Mouse (Mus musculus) hindbrain, embryonic 11.5 days (tissue): ENCODE results near the gene Gm5460. TPM values are rescaled to one million over a fixed set of nuclear protein-coding genes. Genes with fewer than 3 reads are reported as not detected.
A peak's percentile ranks its signal among the peaks of the same experiment; 100 is the strongest.

Source experiments
- ATAC-seq: fragments of 200-750 bp; cut with Nextera tagmentation; 2 replicates; pipeline ENCODE4 v1.8.0; 2017; ENCODE audit warnings: mild to moderate bottlenecking, moderate TSS enrichment, moderate library complexity; ENCODE audit not compliant: low FRiP score
- DNase-seq: peaks from one replicate; pipeline ENCODE4 v3.0.0-alpha.2; 2015; ENCODE audit warnings: low spot score
- H3K27ac ChIP-seq: fragments of 300-500 bp; sonication (generic); 2 replicates; pipeline ENCODE4 v1.5.1; 2014; ENCODE audit warnings: mild to moderate bottlenecking, low read depth, low read length
- H3K27me3 ChIP-seq: fragments of 300-500 bp; sonication (generic); 2 replicates; pipeline ENCODE4 v1.6.1; 2014; ENCODE audit warnings: mild to moderate bottlenecking, low read length, moderate library complexity, mixed read lengths; ENCODE audit not compliant: control insufficient read depth, insufficient read depth
- H3K36me3 ChIP-seq: fragments of 300-500 bp; sonication (generic); 2 replicates; pipeline ENCODE4 v1.6.1; 2014; ENCODE audit warnings: mild to moderate bottlenecking, low read length, moderate library complexity, mixed read lengths; ENCODE audit not compliant: control insufficient read depth, insufficient read depth
- H3K4me1 ChIP-seq: fragments of 300-500 bp; sonication (generic); replicated peaks from 2 replicates; pipeline ENCODE4 v1.6.1; 2014; ENCODE audit warnings: low read length, mixed read lengths; ENCODE audit not compliant: control insufficient read depth, insufficient read depth
- H3K4me2 ChIP-seq: fragments of 300-500 bp; sonication (generic); replicated peaks from 2 replicates; pipeline ENCODE4 v1.6.1; 2014; ENCODE audit warnings: mild to moderate bottlenecking, low read depth, low read length
- H3K4me3 ChIP-seq: fragments of 300-500 bp; sonication (generic); 2 replicates; pipeline ENCODE4 v1.5.1; 2014; ENCODE audit warnings: low read depth, low read length
- H3K9ac ChIP-seq: fragments of 300-500 bp; sonication (generic); 2 replicates; pipeline ENCODE4 v1.6.1; 2014; ENCODE audit warnings: low read depth, low read length
- H3K9me3 ChIP-seq: fragments of 300-500 bp; sonication (generic); 2 replicates; pipeline ENCODE4 v1.6.1; 2016; ENCODE audit warnings: low read length; ENCODE audit not compliant: control insufficient read depth
- WGBS: fragments of 180-500 bp; shearing (Covaris S2); extraction: QIAGEN DNeasy Blood & Tissue Kit; methylation state at CpG from one replicate; pipeline ENCODE4 v1.1.7; 2014; 5-methylcytosine and 5-hydroxymethylcytosine counted together
- polyA plus RNA-seq: library from polyadenylated mRNA; unstranded; fragments of >200 nt; fragmentation: Nextera tagmentation; extraction: Ambion mirVana; gene quantifications from 2 replicates; pipeline ENCODE4 v1.2.1, GENCODE M21; 2014

Gm5460 gene
- not detected in 2 replicates for polyA plus RNA-seq

- no peak for DNase-seq
- 95% methylated on average over 4 of the region's 4 CpGs for WGBS
- Histone ChIP-seq H3K4me2 (no peak within 1 kb of the TSS), H3K36me3 (no peaks in the 10 kb centered on the region), H3K4me3 (no peak within 1 kb of the TSS), H3K4me1 (no peaks in the 10 kb centered on the region), H3K27ac (no peak within 1 kb of the TSS), H3K27me3 (no peaks in the 10 kb centered on the region), H3K9me3 (no peaks in the 10 kb centered on the region), H3K9ac (no peak within 1 kb of the TSS)
- ATAC-seq: no peak
Observed at GRCm38 (mm10) chr14:34016381-34016780, at the start of gene Gm5460. Gene Gm5460, plus strand, starts transcription at chr14:34016758.

- H3K4me1 ChIP-seq: no peaks in the 10 kb centered on the region
- H3K36me3 ChIP-seq: no peaks in the 10 kb centered on the region
- no peaks in the 10 kb centered on the region for H3K9me3 ChIP-seq
- no peak overlapping the region for H3K9ac ChIP-seq
- no peak overlapping the region for H3K4me3 ChIP-seq
- ATAC-seq (no peak), DNase-seq (peak; percentile 27)
- H3K4me2 ChIP-seq: no peak overlapping the region
- H3K27me3 ChIP-seq: no peaks in the 10 kb centered on the region
- WGBS: 42% methylated on average over 7 of the region's 7 CpGs
- no peak overlapping the region for H3K27ac ChIP-seq
Observed at GRCm38 (mm10) chr14:33972679-33973078, 43.9 kb upstream of the Gm5460 start.

DNA sequence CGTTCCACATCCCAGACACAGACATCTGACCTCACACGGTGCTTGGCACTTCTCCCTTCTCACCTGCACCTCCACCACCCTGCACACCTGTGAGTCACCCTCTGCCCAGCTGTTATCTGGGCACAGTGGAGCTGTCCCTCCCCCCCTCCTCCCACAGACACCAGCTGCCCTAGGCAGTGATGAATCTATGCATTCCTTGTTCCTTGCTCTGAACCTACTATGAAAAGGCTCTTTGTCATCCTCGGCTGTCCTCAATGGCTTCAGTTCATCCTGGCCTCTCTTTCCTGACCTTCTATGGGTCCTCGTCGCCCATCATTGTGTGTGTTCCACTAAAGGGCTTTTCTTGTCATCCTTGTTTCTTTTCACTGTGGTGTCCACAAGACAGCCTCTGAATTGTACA is 41.8 kb upstream of the Gm5460 start:
- ATAC-seq: no peak

DNA sequence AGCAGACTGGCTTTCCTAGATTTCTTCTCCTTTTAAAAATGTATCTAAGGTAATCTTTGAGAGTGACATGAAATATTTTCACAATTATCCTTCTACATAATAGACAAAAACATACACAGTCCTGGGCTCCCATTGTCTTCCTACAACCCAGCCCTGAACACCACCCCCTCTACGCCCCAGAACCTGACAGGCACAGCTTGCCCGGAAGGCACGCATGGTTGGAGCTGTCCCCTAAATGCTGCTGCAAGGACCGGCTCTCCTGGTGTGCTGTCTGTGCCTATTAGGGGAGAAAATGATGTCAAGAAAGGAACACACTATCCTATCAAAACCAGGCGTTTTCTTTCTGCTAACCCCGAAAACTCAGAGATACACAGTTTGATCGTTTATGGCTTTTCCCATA is 38.8 kb upstream of the Gm5460 start:
- Histone ChIP-seq H3K4me1 (no peaks in the 10 kb centered on the region), H3K4me3 (no peak overlapping the region), H3K36me3 (no peaks in the 10 kb centered on the region), H3K9ac (no peak overlapping the region), H3K9me3 (no peaks in the 10 kb centered on the region), H3K27me3 (no peaks in the 10 kb centered on the region), H3K4me2 (no peak overlapping the region), H3K27ac (no peak overlapping the region)
- ATAC-seq (no peak), DNase-seq (peak; percentile 9)
- WGBS: 33% methylated on average over 7 of the region's 7 CpGs

More for the DNA sequence above, 41.8 kb upstream of the Gm5460 start:
- H3K27ac ChIP-seq: no peak overlapping the region
- H3K4me1 ChIP-seq: no peaks in the 10 kb centered on the region
- no peak overlapping the region for H3K4me2 ChIP-seq
- no peaks in the 10 kb centered on the region for H3K9me3 ChIP-seq
- H3K36me3 ChIP-seq: no peaks in the 10 kb centered on the region
- no peaks in the 10 kb centered on the region for H3K27me3 ChIP-seq
- no peak for DNase-seq
- no peak overlapping the region for H3K4me3 ChIP-seq
- 54% methylated on average over 5 of the region's 5 CpGs for WGBS
- H3K9ac ChIP-seq: no peak overlapping the region

DNA sequence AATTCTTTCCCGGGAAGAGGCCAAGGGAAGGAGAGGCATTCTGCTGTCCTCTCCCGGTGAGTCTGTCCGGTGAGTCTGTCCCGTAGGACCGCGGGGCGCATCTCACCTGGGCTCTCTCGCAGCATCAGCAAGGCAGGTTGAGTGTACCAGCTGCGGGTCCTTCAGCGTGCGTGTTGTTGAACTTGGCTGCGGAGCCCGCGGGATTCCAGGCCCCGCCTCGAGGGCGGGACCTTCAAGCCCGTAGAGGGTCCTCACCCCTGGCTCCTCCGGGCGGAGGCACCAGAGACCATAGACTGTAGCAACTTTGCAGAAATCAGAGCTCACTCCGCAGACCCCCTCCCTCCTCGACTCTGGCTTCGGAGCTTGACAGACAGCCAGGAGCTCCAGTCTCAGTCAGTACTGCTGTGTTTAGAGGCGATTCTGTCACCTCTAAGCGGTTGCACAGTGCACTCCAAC is 37.9 kb upstream of the Gm5460 start, which contains the start of gene Zfp488:
Gene Zfp488, minus strand, starts transcription at position 161 of the 456 bp plus-strand sequence.
- ATAC-seq (peak; percentile 63; the same call in 1 of the 2 replicates), DNase-seq (peak; percentile 58)
- 3% methylated on average over 25 of the region's 25 CpGs for WGBS
- Histone ChIP-seq H3K4me3 (peak within 1 kb of the TSS; percentile 33), H3K4me1 (no peaks in the 10 kb centered on the region), H3K27me3 (no peaks in the 10 kb centered on the region), H3K9ac (peak within 1 kb of the TSS; percentile 40), H3K9me3 (no peaks in the 10 kb centered on the region), H3K36me3 (no peaks in the 10 kb centered on the region), H3K4me2 (peak within 1 kb of the TSS; percentile 76), H3K27ac (no peak within 1 kb of the TSS)

DNA sequence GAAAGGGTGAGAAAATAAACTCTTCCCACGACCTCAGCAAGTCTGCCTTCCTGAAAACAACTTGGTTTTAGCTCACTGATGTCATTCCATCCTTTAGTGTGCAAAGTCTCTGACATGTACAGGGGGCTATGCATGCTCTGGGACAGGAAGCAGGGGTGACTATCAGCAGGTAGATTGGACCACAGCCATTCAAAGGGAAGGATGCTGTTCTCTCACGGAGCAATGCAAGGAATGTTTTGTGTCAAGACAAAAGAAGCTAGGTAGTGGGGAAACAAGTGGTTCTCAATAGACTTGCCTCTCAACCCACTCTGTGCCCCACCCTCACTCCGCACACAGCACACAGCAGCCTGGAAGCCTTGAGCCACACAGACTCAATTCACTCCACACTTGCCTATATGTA is 27.4 kb upstream of the Gm5460 start:
- Histone ChIP-seq H3K36me3 (no peaks in the 10 kb centered on the region), H3K4me2 (no peak overlapping the region), H3K27ac (no peak overlapping the region), H3K9ac (no peak overlapping the region), H3K27me3 (no peaks in the 10 kb centered on the region), H3K4me3 (no peak overlapping the region), H3K9me3 (no peaks in the 10 kb centered on the region), H3K4me1 (no peaks in the 10 kb centered on the region)
- DNase-seq (no peak), ATAC-seq (no peak)
- 58% methylated on average over 3 of the region's 3 CpGs for WGBS

DNA sequence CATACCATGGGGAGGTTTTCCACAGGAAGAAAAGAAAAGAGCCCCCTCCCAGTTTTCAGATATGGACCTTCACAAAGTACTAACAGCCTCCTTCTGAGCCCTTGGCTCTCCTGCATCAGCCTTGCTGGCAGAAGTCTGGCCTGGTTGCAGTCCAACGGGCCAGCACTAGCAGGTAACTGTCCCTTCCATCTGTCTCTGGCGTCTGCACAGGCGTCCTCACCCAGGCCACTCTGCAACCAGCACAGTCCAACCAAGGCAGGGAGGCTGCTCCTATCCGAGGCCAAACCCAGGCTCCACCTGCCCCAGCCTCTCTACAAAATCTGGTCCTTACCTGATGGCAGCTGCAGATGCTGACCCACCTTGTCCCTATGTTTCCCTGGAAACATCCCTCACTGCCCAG is 24.6 kb upstream of the Gm5460 start:
- H3K27me3 ChIP-seq: no peaks in the 10 kb centered on the region
- H3K27ac ChIP-seq: no peak overlapping the region
- H3K4me3 ChIP-seq: no peak overlapping the region
- 79% methylated on average over 4 of the region's 4 CpGs for WGBS
- H3K36me3 ChIP-seq: no peaks in the 10 kb centered on the region
- H3K4me2 ChIP-seq: no peak overlapping the region
- no peak overlapping the region for H3K9ac ChIP-seq
- no peak for ATAC-seq
- no peak for DNase-seq
- H3K9me3 ChIP-seq: no peaks in the 10 kb centered on the region
- H3K4me1 ChIP-seq: no peaks in the 10 kb centered on the region

- Histone ChIP-seq H3K4me1 (no peaks in the 10 kb centered on the region), H3K4me2 (no peak overlapping the region), H3K4me3 (no peak overlapping the region), H3K9me3 (no peaks in the 10 kb centered on the region), H3K36me3 (no peaks in the 10 kb centered on the region), H3K27ac (no peak overlapping the region), H3K27me3 (no peaks in the 10 kb centered on the region), H3K9ac (no peak overlapping the region)
- ATAC-seq (no peak), DNase-seq (no peak)
- 93% methylated on average over 9 of the region's 9 CpGs for WGBS
Observed at GRCm38 (mm10) chr14:33993051-33993450, 23.5 kb upstream of the Gm5460 start.

GRCm38 (mm10) chr14:33993521-33994289 is 22.9 kb upstream of the Gm5460 start:
- Histone ChIP-seq H3K9me3 (no peaks in the 10 kb centered on the region), H3K4me2 (no peak overlapping the region), H3K4me3 (no peak overlapping the region), H3K36me3 (no peaks in the 10 kb centered on the region), H3K4me1 (no peaks in the 10 kb centered on the region), H3K9ac (no peak overlapping the region), H3K27ac (no peak overlapping the region), H3K27me3 (no peaks in the 10 kb centered on the region)
- DNase-seq: no peak
- ATAC-seq: no peak
- WGBS: 89% methylated on average over 6 of the region's 6 CpGs
